27 mouse cellular contexts compared by ENCODE assay signal in genomic region chr7:102242917-102243316, GRCm38 (mm10). TPM values are rescaled to one million over a fixed set of nuclear protein-coding genes. Genes with fewer than 3 reads are reported as not detected.
DNase-seq lines count a peak whose midpoint lies in the region; ATAC-seq and TF ChIP-seq lines count a peak whose summit lies in the region.
"Had no signal": no experiment of that assay in that cellular context is flagged by ENCODE, and none has a peak within 500 bp of the region (broad histone marks: within the 10 kb centered on the region; RNA-seq: fewer than 3 reads in every experiment).

No protein-coding gene starts in this region.

- H3K36me3 ChIP-seq in liver, embryonic 11.5 days (ENCODE audit: control insufficient read depth, insufficient read depth, low read length): peaks cover 26% of the 10 kb centered on the region
- H3K36me3 ChIP-seq in liver, embryonic 12.5 days: peaks cover 61% of the 10 kb centered on the region
- H3K36me3 ChIP-seq in macrophage (ENCODE audit: inconsistent target): peaks cover 34% of the 10 kb centered on the region
- H3K36me3 ChIP-seq in hindbrain, embryonic 10.5 days: peaks cover 52% of the 10 kb centered on the region

- TF ChIP-seq POLR2A in bone marrow macrophage, adult 2 months (IDR thresholded peaks at IDR 0.05; ENCODE audit: borderline replicate concordance, low read depth, low read length): no peak

- no peaks in the 10 kb centered on the region for H3K9me3 ChIP-seq in liver, embryonic 11.5 days (ENCODE audit: control insufficient read depth, low read length)
- H3K9me3 ChIP-seq in liver, embryonic 12.5 days (replicated peaks): no peaks in the 10 kb centered on the region
- no peaks in the 10 kb centered on the region for H3K9me3 ChIP-seq in hindbrain, embryonic 10.5 days
- H3K9me3 ChIP-seq: heart, embryonic 10.5 days; heart, embryonic 15.5 days; hindbrain, embryonic 12.5 days; limb, embryonic 13.5 days; midbrain, embryonic 12.5 days had no signal

- no peaks in the 10 kb centered on the region for H3K27me3 ChIP-seq in liver, embryonic 11.5 days (replicated peaks; ENCODE audit: control insufficient read depth, insufficient read depth, low read length)
- no peaks in the 10 kb centered on the region for H3K27me3 ChIP-seq in liver, embryonic 12.5 days (replicated peaks)
- H3K27me3 ChIP-seq in hindbrain, embryonic 10.5 days (ENCODE audit: insufficient read depth, poor library complexity, severe bottlenecking): no peaks in the 10 kb centered on the region
- H3K27me3 ChIP-seq: heart, embryonic 15.5 days; hindbrain, embryonic 12.5 days; limb, embryonic 13.5 days; midbrain, embryonic 12.5 days had no signal

- no peak for TF ChIP-seq CTCF in bone marrow macrophage, adult 2 months (IDR thresholded peaks at IDR 0.05; ENCODE audit: low read depth, low read length)

- H3K4me3 ChIP-seq in liver, embryonic 11.5 days (ENCODE audit: low read depth, low read length): no peak overlapping the region
- no peak overlapping the region for H3K4me3 ChIP-seq in bone marrow macrophage, adult 2 months (ENCODE audit: insufficient read depth, low read length)
- H3K4me3 ChIP-seq in liver, embryonic 12.5 days: no peak overlapping the region
- H3K4me3 ChIP-seq in macrophage (ENCODE audit: inconsistent target): no peak overlapping the region
- no peak overlapping the region for H3K4me3 ChIP-seq in hindbrain, embryonic 10.5 days
- H3K4me3 ChIP-seq: erythroblast, embryonic 14.5 days; heart, embryonic 10.5 days; heart, embryonic 15.5 days; hindbrain, embryonic 12.5 days; left cerebral cortex, adult 2 months; limb, embryonic 13.5 days; midbrain, embryonic 12.5 days had no signal

- peaks cover 100% of the 10 kb centered on the region for H3K79me2 ChIP-seq in macrophage (ENCODE audit: inconsistent target)

- 49% methylated on average over 3 of the region's 3 CpGs for WGBS in liver, embryonic 11.5 days
- 30% methylated on average over 3 of the region's 3 CpGs for WGBS in liver, embryonic 12.5 days (ENCODE audit: insufficient replicate concordance)
- WGBS in macrophage (ENCODE audit: missing documents): 86% methylated on average over 3 of the region's 3 CpGs
- WGBS in hindbrain, embryonic 10.5 days: 88% methylated on average over 3 of the region's 3 CpGs

- H3K27ac ChIP-seq in liver, embryonic 11.5 days (ENCODE audit: low read depth, low read length): peak overlapping the region; percentile 11
- H3K27ac ChIP-seq in bone marrow macrophage, adult 2 months (ENCODE audit: insufficient read depth, low read depth, low read length): peak overlapping the region; percentile 88
- H3K27ac ChIP-seq in liver, embryonic 12.5 days: peak overlapping the region; percentile 28; the same call in 1 of the 2 replicates
- peak overlapping the region; percentile 100 for H3K27ac ChIP-seq in macrophage
- H3K27ac ChIP-seq in hindbrain, embryonic 10.5 days: no peak overlapping the region
- H3K27ac ChIP-seq: heart, embryonic 10.5 days; heart, embryonic 15.5 days; hindbrain, embryonic 12.5 days; hindbrain, postnatal 0 days; limb, embryonic 13.5 days; midbrain, embryonic 12.5 days had no signal

- H3K4me1 ChIP-seq in liver, embryonic 11.5 days (replicated peaks; ENCODE audit: control insufficient read depth, insufficient read depth, low read length): peaks cover 60% of the 10 kb centered on the region
- H3K4me1 ChIP-seq in bone marrow macrophage, adult 2 months (ENCODE audit: control insufficient read depth, insufficient read depth, low read length): peaks cover 54% of the 10 kb centered on the region
- peaks cover 72% of the 10 kb centered on the region for H3K4me1 ChIP-seq in liver, embryonic 12.5 days
- H3K4me1 ChIP-seq in hindbrain, embryonic 10.5 days (replicated peaks): peaks cover 34% of the 10 kb centered on the region

- no peak overlapping the region for H3K4me2 ChIP-seq in liver, embryonic 11.5 days
- peak overlapping the region; percentile 21; the same call in 1 of the 2 replicates for H3K4me2 ChIP-seq in liver, embryonic 12.5 days
- H3K4me2 ChIP-seq: heart, embryonic 15.5 days; hindbrain, embryonic 12.5 days; limb, embryonic 13.5 days; midbrain, embryonic 12.5 days had no signal

- ATAC-seq in liver, embryonic 11.5 days (replicated peaks; ENCODE audit: low FRiP score): no peak
- no peak for ATAC-seq in liver, embryonic 12.5 days
- ATAC-seq: CD4-positive, CD25-positive, alpha-beta regulatory T cell, adult 4 months; forebrain, embryonic 16.5 days; hindbrain, postnatal 0 days had no signal

- no peak overlapping the region for H3K9ac ChIP-seq in liver, embryonic 11.5 days (ENCODE audit: low read depth, low read length)
- no peak overlapping the region for H3K9ac ChIP-seq in liver, embryonic 12.5 days
- H3K9ac ChIP-seq: heart, embryonic 15.5 days; hindbrain, embryonic 12.5 days; limb, embryonic 13.5 days; midbrain, embryonic 12.5 days had no signal

- DNase-seq in liver, embryonic 11.5 days (ENCODE audit: low spot score): no peak
- DNase-seq in liver: no peak
- DNase-seq in cerebellum, postnatal 25 days: no peak
- DNase-seq in hindbrain, embryonic 10.5 days (ENCODE audit: low spot score): no peak
- DNase-seq: adrenal gland, postnatal 25 days; cerebellum, adult 8-10 months; kidney, adult 11 months; kidney, postnatal 14 days; lung, postnatal 14 days; retina, postnatal 1 day; right cerebral cortex, postnatal 25 days; spleen, adult 18-20 months; thymus, adult 2 months; thymus, postnatal 36 days had no signal

RNA-seq across cellular contexts. Expression of gene Rhog, which starts 12.9 kb away (rescaled TPM):
- 76.8 and 81.1 TPM in 2 replicates for polyA plus RNA-seq in liver, embryonic 11.5 days (2014; fragmentation: Nextera tagmentation; extraction: Ambion mirVana)
- polyA plus RNA-seq in bone marrow macrophage, adult 2 months (2012; ENCODE audit: insufficient read depth, insufficient read length, missing spikeins): 537 and 572 TPM in 2 replicates
- 61.3 and 63.3 TPM in 2 replicates for polyA plus RNA-seq in liver, embryonic 12.5 days (2016; fragmentation: Nextera tagmentation; extraction: Ambion mirVana)
- total RNA-seq in macrophage (2018; cell fraction: chromatin; rRNA removed): 10 to 100 TPM; 25.0 to 98.8 (median 68.0) TPM
- total RNA-seq in macrophage (2018; cell fraction: cytosol; rRNA removed): 100 to 1,000 TPM; 340 to 655 (median 502) TPM
- total RNA-seq in macrophage (2018; cell fraction: nucleus; rRNA removed): 100 to 1,000 TPM; 107 to 292 (median 177) TPM
- 307 to 396 TPM (median 393 TPM) in 3 replicates for polyA plus RNA-seq in macrophage (2018)
- polyA plus RNA-seq in hindbrain, embryonic 10.5 days (2016; fragmentation: Nextera tagmentation; extraction: Ambion mirVana): 34.3 and 41.3 TPM in 2 replicates

RNA-seq across cellular contexts. Expression of gene Stim1, which starts 24.7 kb away (rescaled TPM):
- polyA plus RNA-seq in liver, embryonic 11.5 days (2014; fragmentation: Nextera tagmentation; extraction: Ambion mirVana): 22.0 and 23.3 TPM in 2 replicates
- 43.4 and 50.2 TPM in 2 replicates for polyA plus RNA-seq in bone marrow macrophage, adult 2 months (2012; ENCODE audit: insufficient read depth, insufficient read length, missing spikeins)
- 19.5 and 19.9 TPM in 2 replicates for polyA plus RNA-seq in liver, embryonic 12.5 days (2016; fragmentation: Nextera tagmentation; extraction: Ambion mirVana)
- 10 to 100 TPM; 16.3 to 80.2 (median 56.7) TPM for total RNA-seq in macrophage (2018; cell fraction: chromatin; rRNA removed)
- total RNA-seq in macrophage (2018; cell fraction: cytosol; rRNA removed): 10 to 100 TPM; 27.4 to 46.5 (median 37.8) TPM
- total RNA-seq in macrophage (2018; cell fraction: nucleus; rRNA removed): 10 to 100 TPM; 29.1 to 75.2 (median 49.1) TPM
- polyA plus RNA-seq in macrophage (2018): 32.9 to 38.1 TPM (median 35.0 TPM) in 3 replicates
- polyA plus RNA-seq in hindbrain, embryonic 10.5 days (2016; fragmentation: Nextera tagmentation; extraction: Ambion mirVana): 8.9 and 13.5 TPM in 2 replicates

RNA-seq across cellular contexts. Expression of gene Pgap2, which starts 32.9 kb away (rescaled TPM):
- 40.0 and 45.5 TPM in 2 replicates for polyA plus RNA-seq in liver, embryonic 11.5 days (2014; fragmentation: Nextera tagmentation; extraction: Ambion mirVana)
- polyA plus RNA-seq in bone marrow macrophage, adult 2 months (2012; ENCODE audit: insufficient read depth, insufficient read length, missing spikeins): 103 and 110 TPM in 2 replicates
- 28.5 and 28.6 TPM in 2 replicates for polyA plus RNA-seq in liver, embryonic 12.5 days (2016; fragmentation: Nextera tagmentation; extraction: Ambion mirVana)
- total RNA-seq in macrophage (2018; cell fraction: chromatin; rRNA removed): 100 to 1,000 TPM in 12 of 26 experiments, 10 to 100 TPM in 14; 35.0 to 252 (median 88.7) TPM
- total RNA-seq in macrophage (2018; cell fraction: cytosol; rRNA removed): 100 to 1,000 TPM in 13 of 26 experiments, 10 to 100 TPM in 13; 48.3 to 295 (median 135) TPM
- total RNA-seq in macrophage (2018; cell fraction: nucleus; rRNA removed): 100 to 1,000 TPM in 15 of 26 experiments, 10 to 100 TPM in 11; 32.0 to 256 (median 136) TPM
- 35.9 to 98.6 TPM (median 72.6 TPM) in 3 replicates for polyA plus RNA-seq in macrophage (2018)
- polyA plus RNA-seq in hindbrain, embryonic 10.5 days (2016; fragmentation: Nextera tagmentation; extraction: Ambion mirVana): 44.2 and 51.6 TPM in 2 replicates

RNA-seq across cellular contexts. Expression of gene Nup98, which starts 32.9 kb away (rescaled TPM):
- 42.0 and 45.8 TPM in 2 replicates for polyA plus RNA-seq in liver, embryonic 11.5 days (2014; fragmentation: Nextera tagmentation; extraction: Ambion mirVana)
- polyA plus RNA-seq in bone marrow macrophage, adult 2 months (2012; ENCODE audit: insufficient read depth, insufficient read length, missing spikeins): 33.3 and 36.9 TPM in 2 replicates
- polyA plus RNA-seq in liver, embryonic 12.5 days (2016; fragmentation: Nextera tagmentation; extraction: Ambion mirVana): 30.4 and 31.0 TPM in 2 replicates
- 100 to 1,000 TPM; 148 to 312 (median 209) TPM for total RNA-seq in macrophage (2018; cell fraction: chromatin; rRNA removed)
- 10 to 100 TPM; 50.5 to 76.2 (median 61.5) TPM for total RNA-seq in macrophage (2018; cell fraction: cytosol; rRNA removed)
- 100 to 1,000 TPM; 104 to 290 (median 140) TPM for total RNA-seq in macrophage (2018; cell fraction: nucleus; rRNA removed)
- polyA plus RNA-seq in macrophage (2018): 30.0 to 31.7 TPM (median 30.9 TPM) in 3 replicates
- polyA plus RNA-seq in hindbrain, embryonic 10.5 days (2016; fragmentation: Nextera tagmentation; extraction: Ambion mirVana): 36.9 and 42.6 TPM in 2 replicates
